Mouse (Mus musculus) G1E (cell line): Measurements from ENCODE around the gene Oosp3.

Experiments
- CTCF ChIP-seq: IDR thresholded peaks from 2 replicates; pipeline ENCODE4 v1.5.1; 2012; ENCODE audit warnings: low read depth, low read length, inconsistent platforms, mixed read lengths
- GATA1 ChIP-seq: IDR thresholded peaks from 2 replicates; pipeline ENCODE4 v1.6.1; 2012; ENCODE audit warnings: borderline replicate concordance, low read length, inconsistent platforms, mixed read lengths
- POLR2AphosphoS5 ChIP-seq: IDR thresholded peaks from 2 replicates; pipeline ENCODE4 v1.6.1; 2012; ENCODE audit warnings: low read depth, low read length, inconsistent platforms; ENCODE audit not compliant: insufficient replicate concordance

DNA sequence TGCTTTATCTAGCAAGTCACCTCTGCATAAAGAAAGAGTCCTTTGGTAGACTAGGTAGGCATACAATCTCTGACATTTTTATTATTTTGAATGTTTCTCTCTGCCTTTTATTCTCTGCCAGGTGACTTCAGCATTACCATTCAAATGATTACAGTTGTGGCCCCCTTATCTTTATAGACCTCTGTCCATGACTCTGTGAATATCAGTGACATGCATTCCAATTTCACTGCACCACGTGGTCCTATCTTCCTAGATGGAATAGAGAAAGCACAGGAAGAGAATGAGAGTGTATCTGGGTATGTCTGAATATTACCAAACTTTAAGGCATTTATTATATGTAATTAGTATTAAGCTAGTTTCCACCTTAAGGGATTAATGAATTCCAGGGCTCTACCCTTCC lies 39.6 kb downstream of the Oosp3 start:
- TF ChIP-seq CTCF (no peak), GATA1 (no peak), POLR2AphosphoS5 (no peak)
